Mouse (Mus musculus) layer of hippocampus, postnatal 36 days (tissue): ENCODE data around the gene Cdc25a. TPM values are rescaled to one million over a fixed set of nuclear protein-coding genes. Genes with fewer than 3 reads are reported as not detected.

Experiments
- DNase-seq, 2 experiments: peaks; one replicate each; pipeline ENCODE4 v3.0.0; 2022
- total RNA-seq, 2 experiments: library from RNA; stranded (reverse); gene quantifications; 2 replicates each; pipeline ENCODE4 v1.2.3; 2021

Cdc25a gene
- total RNA-seq, 2 experiments from 2014 or later, result 4.4 to 5.0 TPM

DNA sequence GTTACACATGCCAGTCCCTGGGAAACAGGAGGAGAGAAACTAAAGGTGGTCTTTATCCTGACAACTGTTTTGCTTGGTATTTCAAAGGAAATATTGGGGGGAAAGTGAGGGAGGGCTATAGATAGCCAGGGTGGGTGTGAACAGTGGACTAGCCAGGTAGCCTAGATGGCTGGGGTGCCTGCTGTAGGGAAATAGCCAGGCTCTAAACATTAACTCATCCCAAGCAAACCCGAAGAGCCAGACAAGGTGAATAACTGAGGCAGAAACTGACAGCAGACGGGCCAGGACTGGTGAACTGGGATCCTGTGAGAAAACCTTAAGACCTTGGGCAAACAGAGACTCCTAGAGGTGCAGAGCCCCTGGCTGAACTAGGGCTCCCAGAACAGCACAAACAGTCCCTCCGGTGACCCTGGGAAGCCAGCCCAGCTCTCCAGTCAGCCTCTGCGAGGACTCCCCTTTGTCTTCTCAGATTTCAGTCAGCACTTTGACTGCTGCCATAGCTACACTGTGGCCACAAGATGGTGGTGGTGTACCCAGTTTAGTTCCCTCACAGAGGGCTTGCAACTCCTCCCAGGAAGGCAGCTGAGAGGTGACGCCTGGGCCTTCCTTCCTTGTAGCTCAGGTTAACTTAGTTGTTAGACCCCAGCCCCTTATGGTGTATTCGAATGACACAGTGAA is 19.2 kb downstream of the Cdc25a start:
- DNase-seq, result peak; percentile 52 to 64

DNA sequence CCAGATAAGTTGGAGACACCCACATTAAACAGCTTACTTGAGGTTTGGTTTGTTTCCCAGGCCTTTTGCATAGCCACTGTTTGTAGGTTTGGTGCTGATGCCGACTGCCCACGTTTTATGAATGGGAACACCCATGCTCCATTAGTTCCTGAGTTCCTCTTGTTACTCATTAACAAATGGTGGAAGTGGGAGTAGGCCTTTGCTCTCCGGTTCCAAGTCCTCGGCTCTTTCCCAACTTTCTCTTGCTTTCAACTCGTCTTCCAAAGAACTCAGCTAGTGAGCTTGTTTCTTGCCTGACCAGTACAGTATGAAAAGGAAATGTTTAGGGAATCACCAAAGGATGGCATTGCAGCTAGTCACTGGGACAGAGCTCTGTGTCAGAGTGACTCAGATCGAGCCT is 20.2 kb downstream of the Cdc25a start:
- no peak for DNase-seq

DNA sequence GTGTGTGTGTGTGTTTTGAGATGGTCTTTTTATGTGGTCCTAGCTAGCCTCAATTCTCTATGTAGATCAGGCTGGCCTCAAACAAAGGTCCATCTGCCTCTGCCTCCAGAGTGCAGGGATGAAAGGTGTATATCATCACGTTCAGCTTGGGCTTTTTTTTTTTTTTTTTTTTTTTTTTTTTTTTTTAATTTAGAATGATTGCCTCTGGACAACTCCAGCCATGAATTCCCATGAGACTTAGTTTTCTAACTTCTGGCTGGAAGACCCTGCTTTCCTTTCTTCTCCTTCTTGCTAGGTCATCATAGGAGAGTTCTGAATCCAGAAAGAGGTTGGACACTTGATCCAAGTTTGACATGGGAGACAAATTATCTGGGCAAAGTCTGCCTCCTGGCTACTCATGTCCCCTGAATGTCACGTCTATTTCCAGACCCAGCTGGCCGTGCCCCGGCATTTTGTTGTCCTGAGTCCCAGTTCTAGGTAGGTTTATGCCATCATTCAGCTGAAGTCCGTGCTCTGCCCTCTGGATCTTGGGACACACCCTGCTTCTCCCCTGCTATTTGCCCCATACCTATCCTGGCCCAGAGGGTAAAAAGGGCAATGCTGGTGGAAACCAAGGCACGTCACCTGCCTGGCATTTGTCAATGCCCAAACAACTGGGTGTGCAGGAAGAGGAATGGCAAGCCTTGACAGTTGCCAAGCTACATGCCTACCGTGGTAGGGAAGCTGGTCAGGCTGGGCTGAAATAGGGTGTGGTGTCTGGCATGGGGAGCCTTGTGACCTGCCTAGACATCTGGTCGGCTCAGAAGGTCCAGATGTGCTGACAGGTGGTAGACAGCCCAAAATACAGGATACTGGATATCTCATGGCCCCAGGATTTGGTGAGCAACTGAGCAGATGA is 21.1 kb downstream of the Cdc25a start:
- DNase-seq, result no peak

DNA sequence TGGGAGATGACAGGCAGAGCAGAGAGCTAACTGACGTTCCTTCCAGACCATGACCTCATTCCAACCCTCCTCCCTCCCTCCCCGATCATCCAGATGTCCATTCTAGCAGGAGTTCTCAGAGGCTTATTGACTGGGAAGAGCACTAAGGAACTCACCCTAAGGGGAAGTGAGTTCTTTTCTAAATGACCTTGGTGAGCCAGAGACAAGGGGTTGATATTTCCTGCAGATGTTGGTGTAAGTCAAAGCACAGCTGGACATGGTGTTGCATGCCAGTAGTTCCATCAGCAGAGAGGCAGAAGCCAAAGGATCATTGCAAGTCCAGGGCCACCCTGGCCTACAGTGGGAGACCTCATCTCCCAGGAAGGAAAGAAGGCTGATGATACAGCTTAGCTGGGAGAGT is 22.6 kb downstream of the Cdc25a start:
- no peak for DNase-seq

DNA sequence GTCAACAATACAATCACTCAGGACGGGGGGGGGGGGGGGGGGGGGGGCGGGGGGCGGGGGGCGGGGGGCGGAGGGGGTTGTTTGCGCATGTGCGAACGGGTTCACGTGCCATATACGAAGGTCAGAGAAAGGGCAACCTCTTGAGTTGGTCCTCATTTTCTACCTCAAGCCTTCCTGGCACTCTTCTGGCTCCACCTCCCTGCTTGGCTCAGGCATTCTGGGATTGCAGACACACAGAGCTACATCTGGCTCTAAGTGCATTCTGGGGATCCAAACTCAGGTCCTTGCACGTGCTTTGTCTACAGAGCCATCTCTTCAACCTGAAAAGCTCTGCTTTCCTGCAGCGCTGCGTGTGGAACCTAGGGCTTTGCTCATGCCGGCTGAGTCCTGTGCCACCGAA is 24.0 kb downstream of the Cdc25a start:
- no peak for DNase-seq

DNA sequence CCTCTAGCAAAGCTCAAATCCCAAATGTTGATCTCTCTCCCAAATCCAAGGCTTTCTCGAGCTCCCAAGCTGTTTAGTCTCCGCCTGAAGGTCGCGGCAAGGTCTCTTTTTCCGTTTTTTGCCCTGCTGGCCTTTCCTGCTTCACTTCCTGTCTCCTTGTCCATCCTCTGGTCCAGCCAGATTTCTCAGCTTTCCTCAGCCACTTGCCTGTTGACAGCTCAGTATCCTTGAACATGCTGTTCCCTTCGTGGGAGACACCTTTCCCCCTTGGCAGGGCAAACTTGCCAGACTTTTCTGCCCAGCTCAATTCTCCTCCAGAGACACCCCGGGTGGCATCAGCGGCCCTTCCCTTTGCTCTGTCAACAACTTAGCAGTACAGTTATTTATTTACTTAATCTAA is 24.4 kb downstream of the Cdc25a start:
- no peak for DNase-seq

DNA sequence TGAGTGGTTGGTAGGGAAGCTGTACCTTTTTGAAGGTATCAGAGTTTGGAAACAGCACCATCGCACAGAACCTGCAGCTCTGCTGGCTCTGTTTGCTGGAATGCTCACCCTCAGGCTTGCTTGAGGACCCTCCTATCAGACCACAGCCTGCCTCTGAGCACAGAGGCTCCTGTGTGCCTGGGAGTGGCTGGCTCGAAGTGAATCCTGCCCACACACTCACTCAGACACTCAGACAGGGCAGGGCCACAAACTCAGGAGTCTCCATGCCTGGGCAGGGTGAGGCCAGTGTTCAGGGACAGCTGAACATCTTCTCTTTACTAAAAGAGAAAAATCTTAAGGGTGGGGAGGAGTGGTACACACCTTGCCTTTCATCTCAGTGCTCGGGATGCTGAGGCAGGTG is 25.2 kb downstream of the Cdc25a start:
- no peak for DNase-seq

DNA sequence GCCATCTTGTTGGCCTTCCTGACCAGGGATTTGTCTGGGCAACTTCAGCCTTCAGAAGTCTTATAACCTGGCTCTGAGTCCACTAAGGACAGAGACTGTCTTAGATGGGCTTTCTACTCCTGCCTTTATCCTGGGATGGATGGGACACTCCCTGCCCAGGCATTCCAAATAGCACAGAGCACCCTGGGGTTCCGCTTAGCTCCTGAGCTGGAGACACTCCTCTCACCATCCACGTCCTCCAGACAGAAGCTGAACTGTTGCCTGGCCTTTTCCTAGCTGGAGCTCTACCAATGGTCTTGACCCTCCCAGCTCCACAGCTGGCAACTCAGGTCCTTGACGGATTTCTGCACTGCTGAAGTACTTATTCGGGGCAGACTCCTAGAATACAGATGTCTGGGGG is 26.9 kb downstream of the Cdc25a start:
- no peak for DNase-seq

DNA sequence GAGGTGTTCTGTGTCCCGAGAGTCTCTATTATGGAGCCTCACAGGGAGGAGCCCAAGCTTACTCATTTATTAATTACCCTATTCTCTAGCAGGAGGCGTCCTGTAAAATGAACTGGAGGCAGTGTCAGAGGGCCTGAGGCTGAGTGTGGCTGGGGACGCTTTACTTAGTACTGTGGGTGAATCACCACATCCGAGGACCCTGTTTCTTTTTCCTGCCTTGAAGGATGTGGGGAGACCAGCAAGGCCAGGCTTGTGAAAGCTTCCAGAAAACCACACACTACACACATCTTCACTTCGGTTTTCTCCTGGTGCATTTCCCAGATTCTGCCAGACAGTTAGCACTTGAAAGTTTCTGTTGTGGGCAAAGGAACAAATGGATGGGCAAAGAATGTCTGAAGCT is 27.4 kb downstream of the Cdc25a start:
- no peak for DNase-seq

DNA sequence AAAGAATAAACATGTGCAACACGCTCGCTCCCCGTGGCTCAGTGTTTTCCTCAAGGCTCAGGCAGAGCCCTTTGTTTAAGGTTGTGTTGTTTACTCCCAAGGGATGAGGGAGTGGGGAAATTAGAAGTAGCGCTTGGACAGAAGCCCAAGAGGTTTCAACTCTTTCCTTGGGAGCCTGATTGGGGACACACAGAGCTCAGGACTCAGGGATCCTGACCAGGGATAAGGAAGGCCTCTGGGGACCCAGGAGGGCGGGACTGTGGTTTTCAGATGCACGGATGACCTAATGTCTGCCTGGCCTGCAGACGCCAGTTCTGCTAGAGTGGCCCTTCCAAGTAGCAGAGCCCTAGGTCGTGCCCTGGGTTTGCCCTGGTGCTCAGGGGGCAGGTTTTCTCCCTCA is 31.9 kb downstream of the Cdc25a start:
- DNase-seq, result no peak

DNA sequence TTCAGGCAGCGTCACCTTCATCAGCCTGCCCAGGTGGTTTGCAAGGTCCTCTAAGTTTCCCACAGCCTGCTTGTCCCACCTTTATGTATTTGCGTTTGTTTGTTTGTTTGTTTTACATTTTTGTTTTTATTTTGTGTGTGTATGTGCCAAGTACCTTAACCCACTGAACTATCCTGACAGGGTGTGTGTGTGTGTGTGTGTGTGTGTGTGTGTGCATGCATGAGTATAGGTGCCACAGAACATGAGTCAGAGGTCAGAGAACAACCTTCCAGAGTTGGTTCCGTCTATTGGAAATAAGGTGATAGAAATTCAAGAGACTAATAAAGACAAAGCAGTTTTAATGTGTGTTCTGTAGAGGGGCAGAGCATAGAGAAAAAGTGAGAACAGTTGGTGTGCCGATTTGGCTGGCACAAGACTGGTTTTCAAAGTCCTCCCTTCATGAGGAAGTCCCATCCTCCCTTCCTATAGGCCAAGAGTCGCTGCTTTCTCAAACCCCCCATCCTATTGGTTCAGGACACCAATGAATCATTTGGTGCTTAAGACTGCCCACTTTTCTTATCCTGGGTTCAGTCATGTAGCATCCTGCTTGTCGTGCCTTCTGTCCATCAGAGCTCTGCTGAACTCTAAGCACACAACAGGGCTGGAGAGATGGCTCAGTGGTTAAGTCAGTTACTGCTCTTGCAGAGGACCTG is 32.5 kb downstream of the Cdc25a start:
- DNase-seq, result no peak

DNA sequence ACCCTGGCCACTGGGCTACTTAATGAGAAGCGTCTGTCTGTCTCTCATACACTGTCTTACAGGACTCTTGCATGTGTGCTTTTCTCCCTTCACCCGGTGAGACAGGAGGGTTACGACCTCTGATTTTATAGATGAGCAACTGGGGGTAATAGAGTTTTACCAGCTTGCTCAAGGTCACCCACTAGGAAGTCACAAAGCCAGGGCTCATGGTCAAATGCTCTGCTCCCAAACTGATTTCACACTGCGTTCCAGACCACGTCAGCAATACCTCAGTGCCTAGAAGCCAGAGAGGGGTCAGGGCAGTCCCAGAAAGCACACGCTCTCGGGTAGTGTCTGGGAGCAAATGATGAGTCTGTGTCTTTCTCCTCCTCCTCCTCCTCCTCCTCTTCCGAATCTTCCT is 33.7 kb downstream of the Cdc25a start:
- DNase-seq, result no peak

DNA sequence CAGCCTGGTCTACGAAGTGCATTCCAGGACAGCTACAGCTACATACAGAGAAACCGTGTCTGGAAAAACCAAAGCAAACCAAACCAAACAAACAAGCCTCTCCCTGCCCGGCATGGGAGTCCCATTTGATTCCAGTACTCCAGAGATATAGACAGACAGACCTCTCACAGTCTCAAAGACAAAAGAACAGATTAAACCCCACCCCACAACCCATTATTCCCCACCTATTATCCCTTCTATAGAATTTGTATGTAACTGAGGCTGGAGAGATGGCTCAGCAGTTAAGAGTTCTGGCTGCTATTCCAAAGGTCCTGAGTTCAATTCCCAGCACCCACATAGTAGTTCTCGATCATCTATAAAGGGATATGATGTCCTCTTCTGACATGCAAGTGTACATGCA is 34.5 kb downstream of the Cdc25a start:
- no peak for DNase-seq

DNA sequence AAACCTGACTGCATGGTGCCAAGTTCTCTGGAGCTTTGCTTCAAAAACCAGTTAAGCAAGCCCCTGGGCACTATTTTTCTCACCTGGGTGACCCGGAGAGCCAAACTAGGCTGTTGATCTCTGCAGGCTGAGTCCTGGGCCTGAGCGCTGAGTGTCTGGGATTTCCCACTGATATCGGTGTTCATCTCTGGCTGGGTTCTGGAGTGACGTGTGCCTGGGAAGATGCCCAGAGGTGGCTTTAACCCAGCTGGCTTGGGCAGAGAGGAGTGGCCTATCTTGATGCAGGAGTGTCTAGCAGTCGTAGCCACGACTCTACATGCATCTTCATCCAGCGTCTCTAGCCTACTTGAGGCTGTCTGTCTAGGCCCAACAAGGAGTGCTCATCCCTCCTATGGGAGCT is 36.4 kb downstream of the Cdc25a start:
- DNase-seq, result no peak

DNA sequence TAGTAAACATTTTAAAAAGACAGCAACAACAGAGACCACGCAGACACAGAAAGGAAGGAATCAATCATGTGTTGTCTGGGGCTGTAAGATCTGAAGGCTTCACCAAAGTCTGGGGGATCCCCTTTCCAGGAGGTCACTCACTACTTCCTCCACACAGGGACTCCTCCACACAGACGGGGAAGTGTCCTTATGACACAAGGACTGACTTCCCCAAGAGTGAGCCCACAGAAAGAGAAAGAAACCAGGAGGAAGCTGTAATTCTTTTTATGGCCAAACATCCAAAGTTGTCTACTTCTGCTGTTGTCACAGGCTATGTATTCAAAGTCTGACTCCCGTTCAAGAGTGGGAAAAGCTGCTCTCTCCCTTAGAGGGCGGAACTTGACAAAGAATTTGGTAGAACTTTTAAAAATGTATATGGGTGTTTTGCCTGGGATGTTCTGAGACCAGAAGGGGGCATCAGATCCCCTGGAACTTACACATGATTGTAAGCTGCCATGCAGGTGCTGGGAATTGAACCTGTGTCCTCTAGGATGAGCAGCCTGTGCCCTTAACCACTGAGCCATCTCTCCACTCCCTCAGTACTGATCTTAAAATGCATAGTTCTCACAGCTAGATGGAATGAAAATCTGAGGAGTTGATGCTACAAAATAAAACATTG is 39.0 kb downstream of the Cdc25a start:
- DNase-seq, result no peak

DNA sequence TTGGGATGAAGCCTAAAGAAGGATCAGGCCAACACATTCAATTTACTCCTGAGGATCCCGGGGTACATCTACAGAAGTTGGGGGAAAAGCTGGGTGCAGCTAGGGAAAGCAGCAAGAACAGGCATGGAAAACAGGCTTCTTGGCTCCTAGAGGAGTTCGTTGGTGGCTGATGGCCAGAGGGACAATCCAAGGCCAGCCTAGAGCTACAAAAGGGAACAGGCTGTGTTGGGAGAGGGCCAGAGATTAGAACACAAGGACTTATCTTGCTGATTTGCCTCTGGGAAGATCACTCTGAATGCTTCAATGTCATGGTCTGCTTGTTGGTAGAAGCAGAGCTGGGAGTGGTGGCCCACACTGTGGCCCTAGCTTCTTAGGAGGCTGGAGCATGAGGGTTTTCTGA is 42.6 kb downstream of the Cdc25a start:
- DNase-seq, result no peak

DNA sequence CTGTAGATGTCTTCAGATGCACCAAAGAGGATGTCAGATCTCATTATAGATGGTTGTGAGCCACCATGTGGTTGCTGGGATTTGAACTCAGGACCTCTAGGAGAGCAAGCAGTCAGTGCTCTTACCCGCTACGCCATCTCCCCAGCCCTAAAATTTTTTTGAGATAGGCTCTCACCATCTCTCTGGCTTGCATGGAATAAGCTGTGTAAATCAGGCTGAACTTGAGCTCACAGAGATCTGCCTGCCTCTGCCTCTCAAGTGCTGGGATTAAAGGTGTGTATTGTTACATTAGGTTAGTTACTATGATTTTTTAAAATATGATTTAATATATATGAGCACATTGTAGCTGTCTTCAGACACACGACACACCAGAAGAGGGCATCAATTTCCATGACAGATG is 53.8 kb downstream of the Cdc25a start:
- no peak for DNase-seq

DNA sequence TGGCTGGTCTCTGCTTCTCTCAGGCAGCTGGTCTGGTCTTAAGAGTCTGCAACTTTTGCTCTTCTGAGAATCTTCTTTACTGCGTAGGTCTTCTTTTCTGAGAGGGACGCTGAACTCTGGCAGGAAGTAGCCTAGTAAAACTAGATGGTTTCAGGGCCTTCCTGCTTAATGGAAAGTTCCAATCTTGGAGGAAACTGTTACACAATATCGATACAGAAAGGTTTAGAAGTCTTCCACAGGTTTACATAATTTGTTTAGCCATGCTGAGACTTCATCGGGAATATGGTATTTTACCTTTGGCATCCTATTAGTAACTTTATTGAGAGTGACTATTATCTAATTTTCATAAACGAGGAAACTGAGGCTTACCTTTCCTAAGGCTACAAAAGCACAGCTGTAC is 54.7 kb downstream of the Cdc25a start:
- no peak for DNase-seq

DNA sequence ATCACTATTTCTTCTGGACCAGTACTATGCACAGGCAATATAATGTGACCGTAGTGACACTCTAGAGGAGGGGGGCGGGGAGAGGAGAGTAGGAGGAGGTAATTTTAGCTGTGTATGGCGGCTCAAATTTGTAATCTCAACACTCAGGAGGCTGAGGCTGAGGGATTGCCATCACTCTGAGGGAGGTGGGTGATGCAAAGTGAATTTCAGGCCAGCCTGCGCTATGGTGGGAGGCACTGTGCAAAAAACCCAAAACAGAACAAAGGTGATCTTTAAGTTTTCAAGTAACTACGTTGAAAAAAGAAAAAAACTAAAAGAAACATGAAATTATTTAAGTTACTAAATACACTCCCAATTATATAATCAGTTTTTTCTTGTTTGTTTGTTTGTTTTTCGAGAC is 55.4 kb downstream of the Cdc25a start:
- DNase-seq, result no peak

DNA sequence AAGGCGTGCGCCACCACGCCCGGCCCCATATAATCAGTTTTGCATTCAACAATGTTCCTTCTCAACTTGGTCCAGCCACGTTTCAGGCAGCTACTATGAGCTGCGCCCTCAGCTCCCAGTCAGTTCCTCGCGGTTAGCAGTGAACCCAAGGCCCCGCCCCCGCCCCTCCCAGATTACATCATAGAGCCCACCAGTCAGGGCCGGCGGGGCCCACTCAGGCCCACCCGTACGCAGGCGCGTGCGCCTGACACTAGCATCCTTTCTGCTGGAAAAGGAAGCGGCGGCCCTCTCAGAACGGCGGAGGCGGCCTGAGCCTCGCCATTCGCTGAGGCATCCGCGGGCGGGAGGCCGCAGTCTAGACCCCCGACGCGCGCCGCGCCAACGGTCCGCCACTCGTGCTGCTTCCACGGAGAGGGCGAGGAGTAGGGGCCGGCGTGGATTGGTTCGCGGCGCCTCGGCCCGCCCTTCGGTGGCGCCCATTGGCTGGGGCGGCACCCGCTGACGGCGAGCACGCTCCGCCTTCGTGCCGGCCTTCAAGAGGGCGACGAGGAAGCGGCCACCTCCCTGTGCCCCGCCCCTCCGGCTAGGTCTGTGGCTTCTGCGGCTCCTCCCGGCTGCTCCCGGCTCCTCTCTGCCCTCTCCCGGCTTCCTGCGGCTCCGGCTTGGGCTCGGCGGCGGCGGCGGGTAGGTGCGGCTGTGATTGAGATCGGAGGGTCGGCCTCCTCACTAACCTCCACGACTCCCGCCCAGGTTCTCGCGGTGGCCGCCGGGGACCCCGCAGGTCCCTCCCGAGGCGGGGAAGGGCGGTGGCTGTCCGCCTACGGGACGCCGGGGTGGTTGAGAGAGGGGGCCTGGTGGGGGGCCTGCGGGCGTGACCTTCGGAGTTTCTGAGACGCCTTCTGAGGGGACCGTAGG is 56.1 kb downstream of the Cdc25a start, which contains the start of gene Map4:
Map4 (plus strand) TSS at position 204 of the 915 bp plus-strand sequence.
- DNase-seq, result peak; percentile 99

DNA sequence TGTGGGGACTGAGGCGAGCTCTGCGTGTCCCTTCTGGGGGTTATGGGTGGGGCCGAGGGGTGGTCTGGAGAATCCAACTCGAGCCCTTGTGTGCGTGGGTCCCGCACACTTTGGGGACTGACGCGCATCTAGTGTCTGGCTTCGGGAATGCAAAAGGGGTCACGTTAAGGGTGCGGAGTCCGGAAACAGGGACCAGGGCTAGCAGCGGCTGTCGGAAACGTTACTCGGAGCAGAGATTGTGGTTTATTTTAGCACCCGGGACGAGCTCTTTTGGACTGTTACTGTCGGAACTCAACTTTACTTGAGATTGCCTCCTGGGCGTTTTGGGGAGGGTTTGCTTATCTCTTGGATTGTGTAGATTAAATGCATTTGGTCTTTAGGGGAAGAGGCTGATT is 57.0 kb downstream of the Cdc25a start:
- peak in 1 of 2 experiments; percentile 13 for DNase-seq
